ENCODE assay signal across 23 mouse cellular contexts in the genomic region with DNA sequence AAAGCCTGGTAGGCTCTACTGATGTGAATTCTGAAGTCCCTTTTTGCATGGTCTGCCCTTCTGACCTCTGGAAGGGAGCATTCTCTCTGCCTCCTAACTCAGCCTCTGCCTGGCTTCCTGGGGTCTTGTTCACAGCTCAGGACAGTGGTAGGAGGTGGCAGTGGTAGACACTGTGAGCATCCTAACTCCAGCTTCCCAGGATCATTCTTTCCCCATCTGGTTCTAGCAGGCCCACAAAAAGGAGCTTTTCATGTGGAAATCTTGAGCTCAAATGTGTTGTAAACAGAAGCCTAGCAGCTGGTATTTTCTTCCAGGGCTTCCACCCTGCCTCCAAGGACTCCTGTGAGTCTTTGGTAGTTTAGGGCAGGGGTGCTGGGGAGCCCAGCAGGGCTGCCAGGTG. TPM values are rescaled to one million over a fixed set of nuclear protein-coding genes. Genes with fewer than 3 reads are reported as not detected.
"Had no signal": no experiment of that assay in that cellular context is flagged by ENCODE, and none has a peak within 500 bp of the region (broad histone marks: within the 10 kb centered on the region; RNA-seq: fewer than 3 reads in every experiment).

No protein-coding gene starts in this region.

- H3K9me3 ChIP-seq: midbrain, embryonic 13.5 days; midbrain, embryonic 15.5 days; neural tube, embryonic 12.5 days; stomach, embryonic 15.5 days had no signal

- DNase-seq: lung, adult 18-20 months; lung, embryonic 14.5 days; lung, postnatal 10 days; lung, postnatal 4 days; right cerebral cortex, postnatal 14 days; thymus, adult 2 months; thymus, postnatal 25 days; thymus, postnatal 4 days had no signal

- H3K27ac ChIP-seq: midbrain, embryonic 13.5 days; midbrain, embryonic 15.5 days; neural tube, embryonic 12.5 days; stomach, embryonic 15.5 days; stomach, postnatal 0 days had no signal

- H3K4me3 ChIP-seq: midbrain, embryonic 13.5 days; midbrain, embryonic 15.5 days; neural tube, embryonic 12.5 days; stomach, embryonic 15.5 days had no signal

- H3K36me3 ChIP-seq: midbrain, embryonic 13.5 days; midbrain, embryonic 15.5 days; neural tube, embryonic 12.5 days; stomach, embryonic 15.5 days had no signal

RNA-seq across cellular contexts. Expression of a gene that starts 14.1 kb away (rescaled TPM):
- total RNA-seq: megakaryocyte, adult 5-6 weeks; megakaryocyte-erythroid progenitor cell, adult 5-6 weeks; monocyte, adult 5-6 weeks; neutrophil, adult 5-6 weeks had no signal

RNA-seq across cellular contexts. Expression of a gene that starts 50.2 kb away (rescaled TPM):
- total RNA-seq: megakaryocyte, adult 5-6 weeks; megakaryocyte-erythroid progenitor cell, adult 5-6 weeks; midbrain, postnatal 0 days; monocyte, adult 5-6 weeks; neutrophil, adult 5-6 weeks had no signal
- polyA plus RNA-seq: lung, embryonic 14.5 days; lung, embryonic 16.5 days; midbrain, embryonic 11.5 days; midbrain, embryonic 13.5 days; midbrain, embryonic 15.5 days; midbrain, postnatal 0 days; neural tube, embryonic 12.5 days; neural tube, embryonic 14.5 days; spleen, adult 2 months; stomach, embryonic 15.5 days; stomach, postnatal 0 days; thymus, adult 2 months; urinary bladder, adult 2 months had no signal
